Mouse (Mus musculus): ENCODE data around the gene Smurf1.

Gene Smurf1

GRCm38 (mm10) chr5:144964872-144965638, 592 bp downstream of the Smurf1 start:
- Histone ChIP-seq H3K4me1 (replicated peaks; ENCODE audit: low read depth, low read length) (peaks cover 61% of the 10 kb centered on the region), H3K9me3 (ENCODE audit: low read length) (no peaks in the 10 kb centered on the region), H3K36me3 (ENCODE audit: insufficient read depth, low read length) (peaks cover 20% of the 10 kb centered on the region; the same call in 1 of the 2 replicates), H3K27me3 (ENCODE audit: insufficient read depth, low read length) (peaks cover 11% of the 10 kb centered on the region), H3K4me3 (replicated peaks; ENCODE audit: low read length) (peak overlapping the region; percentile 88)
- TF ChIP-seq NANOG (IDR thresholded peaks at IDR 0.05; ENCODE audit: borderline replicate concordance, low read length): no peak
- TF ChIP-seq CTCF (conservative IDR thresholded peaks at IDR 0.05; ENCODE audit: low read length): no peak
- no peak for TF ChIP-seq POU5F1 (IDR thresholded peaks at IDR 0.05; ENCODE audit: borderline replicate concordance, low read length)

- TF ChIP-seq NANOG (IDR thresholded peaks at IDR 0.05; ENCODE audit: borderline replicate concordance, low read length) (no peak), POU5F1 (IDR thresholded peaks at IDR 0.05; ENCODE audit: borderline replicate concordance, low read length) (no peak), CTCF (conservative IDR thresholded peaks at IDR 0.05; ENCODE audit: low read length) (no peak)
- H3K4me3 ChIP-seq (replicated peaks; ENCODE audit: low read length): peak overlapping the region; percentile 68
- peaks cover 64% of the 10 kb centered on the region for H3K4me1 ChIP-seq (replicated peaks; ENCODE audit: low read depth, low read length)
- no peaks in the 10 kb centered on the region for H3K9me3 ChIP-seq (ENCODE audit: low read length)
- peaks cover 20% of the 10 kb centered on the region; the same call in 1 of the 2 replicates for H3K36me3 ChIP-seq (ENCODE audit: insufficient read depth, low read length)
- peaks cover 11% of the 10 kb centered on the region for H3K27me3 ChIP-seq (ENCODE audit: insufficient read depth, low read length)
Observed at GRCm38 (mm10) chr5:144964465-144964864, 1.2 kb downstream of the Smurf1 start.

- Histone ChIP-seq H3K4me3 (replicated peaks; ENCODE audit: low read length) (peak overlapping the region; percentile 68), H3K4me1 (replicated peaks; ENCODE audit: low read depth, low read length) (peaks cover 70% of the 10 kb centered on the region), H3K36me3 (ENCODE audit: insufficient read depth, low read length) (peaks cover 20% of the 10 kb centered on the region; the same call in 1 of the 2 replicates), H3K9me3 (ENCODE audit: low read length) (no peaks in the 10 kb centered on the region), H3K27me3 (ENCODE audit: insufficient read depth, low read length) (peaks cover 11% of the 10 kb centered on the region)
- TF ChIP-seq CTCF (conservative IDR thresholded peaks at IDR 0.05; ENCODE audit: low read length) (no peak), POU5F1 (IDR thresholded peaks at IDR 0.05; ENCODE audit: borderline replicate concordance, low read length) (no peak), NANOG (IDR thresholded peaks at IDR 0.05; ENCODE audit: borderline replicate concordance, low read length) (no peak)
Observed at GRCm38 (mm10) chr5:144963817-144964261, 1.8 kb downstream of the Smurf1 start.

GRCm38 (mm10) chr5:144963401-144963800, 2.2 kb downstream of the Smurf1 start:
- peaks cover 20% of the 10 kb centered on the region; the same call in 1 of the 2 replicates for H3K36me3 ChIP-seq (ENCODE audit: insufficient read depth, low read length)
- no peaks in the 10 kb centered on the region for H3K9me3 ChIP-seq (ENCODE audit: low read length)
- peak overlapping the region; percentile 68 for H3K4me3 ChIP-seq (replicated peaks; ENCODE audit: low read length)
- TF ChIP-seq NANOG (IDR thresholded peaks at IDR 0.05; ENCODE audit: borderline replicate concordance, low read length): no peak
- TF ChIP-seq CTCF (conservative IDR thresholded peaks at IDR 0.05; ENCODE audit: low read length): no peak
- no peak for TF ChIP-seq POU5F1 (IDR thresholded peaks at IDR 0.05; ENCODE audit: borderline replicate concordance, low read length)
- peaks cover 75% of the 10 kb centered on the region for H3K4me1 ChIP-seq (replicated peaks; ENCODE audit: low read depth, low read length)
- H3K27me3 ChIP-seq (ENCODE audit: insufficient read depth, low read length): peaks cover 11% of the 10 kb centered on the region

GRCm38 (mm10) chr5:144958271-144958670, 7.4 kb downstream of the Smurf1 start:
- TF ChIP-seq NANOG (IDR thresholded peaks at IDR 0.05; ENCODE audit: borderline replicate concordance, low read length): no peak
- no peak for TF ChIP-seq POU5F1 (IDR thresholded peaks at IDR 0.05; ENCODE audit: borderline replicate concordance, low read length)
- TF ChIP-seq CTCF (conservative IDR thresholded peaks at IDR 0.05; ENCODE audit: low read length): no peak
- Histone ChIP-seq H3K9me3 (ENCODE audit: low read length) (no peaks in the 10 kb centered on the region), H3K36me3 (ENCODE audit: insufficient read depth, low read length) (peaks cover 20% of the 10 kb centered on the region; the same call in 1 of the 2 replicates), H3K4me3 (replicated peaks; ENCODE audit: low read length) (no peak overlapping the region), H3K4me1 (replicated peaks; ENCODE audit: low read depth, low read length) (peaks cover 72% of the 10 kb centered on the region), H3K27me3 (ENCODE audit: insufficient read depth, low read length) (no peaks in the 10 kb centered on the region)

- TF ChIP-seq CTCF (conservative IDR thresholded peaks at IDR 0.05; ENCODE audit: low read length) (no peak), NANOG (IDR thresholded peaks at IDR 0.05; ENCODE audit: borderline replicate concordance, low read length) (no peak), POU5F1 (IDR thresholded peaks at IDR 0.05; ENCODE audit: borderline replicate concordance, low read length) (no peak)
- no peaks in the 10 kb centered on the region for H3K27me3 ChIP-seq (ENCODE audit: insufficient read depth, low read length)
- peaks cover 10% of the 10 kb centered on the region; the same call in 1 of the 2 replicates for H3K36me3 ChIP-seq (ENCODE audit: insufficient read depth, low read length)
- no peak overlapping the region for H3K4me3 ChIP-seq (replicated peaks; ENCODE audit: low read length)
- peaks cover 62% of the 10 kb centered on the region for H3K4me1 ChIP-seq (replicated peaks; ENCODE audit: low read depth, low read length)
- no peaks in the 10 kb centered on the region for H3K9me3 ChIP-seq (ENCODE audit: low read length)
Observed at GRCm38 (mm10) chr5:144954432-144954831, 11.2 kb downstream of the Smurf1 start.

- Histone ChIP-seq H3K4me1 (replicated peaks; ENCODE audit: low read depth, low read length) (peaks cover 59% of the 10 kb centered on the region), H3K4me3 (replicated peaks; ENCODE audit: low read length) (no peak overlapping the region), H3K27me3 (ENCODE audit: insufficient read depth, low read length) (no peaks in the 10 kb centered on the region), H3K36me3 (ENCODE audit: insufficient read depth, low read length) (peaks cover 10% of the 10 kb centered on the region; the same call in 1 of the 2 replicates), H3K9me3 (ENCODE audit: low read length) (no peaks in the 10 kb centered on the region)
- TF ChIP-seq POU5F1 (IDR thresholded peaks at IDR 0.05; ENCODE audit: borderline replicate concordance, low read length) (no peak), CTCF (conservative IDR thresholded peaks at IDR 0.05; ENCODE audit: low read length) (no peak), NANOG (IDR thresholded peaks at IDR 0.05; ENCODE audit: borderline replicate concordance, low read length) (no peak)
Observed at GRCm38 (mm10) chr5:144952592-144952991, 13.1 kb downstream of the Smurf1 start.

GRCm38 (mm10) chr5:144950428-144951051, 15.1 kb downstream of the Smurf1 start:
- peaks cover 64% of the 10 kb centered on the region for H3K4me1 ChIP-seq (replicated peaks; ENCODE audit: low read depth, low read length)
- H3K27me3 ChIP-seq (ENCODE audit: insufficient read depth, low read length): no peaks in the 10 kb centered on the region
- H3K9me3 ChIP-seq (ENCODE audit: low read length): no peaks in the 10 kb centered on the region
- H3K36me3 ChIP-seq (ENCODE audit: insufficient read depth, low read length): peaks cover 10% of the 10 kb centered on the region; the same call in 1 of the 2 replicates
- no peak for TF ChIP-seq CTCF (conservative IDR thresholded peaks at IDR 0.05; ENCODE audit: low read length)
- TF ChIP-seq POU5F1 (IDR thresholded peaks at IDR 0.05; ENCODE audit: borderline replicate concordance, low read length): no peak
- no peak for TF ChIP-seq NANOG (IDR thresholded peaks at IDR 0.05; ENCODE audit: borderline replicate concordance, low read length)
- no peak overlapping the region for H3K4me3 ChIP-seq (replicated peaks; ENCODE audit: low read length)
